Mouse (Mus musculus) lung, postnatal 0 days (tissue): ENCODE measurements around the gene Smagp. TPM values are rescaled to one million over a fixed set of nuclear protein-coding genes. Genes with fewer than 3 reads are reported as not detected.
"Not testable (repeated sequence)": the region's sequence is repeated elsewhere in the genome, so short reads cannot be mapped to it uniquely, and the experiment has no call there.

Experiments
- ATAC-seq: fragments of 200-750 bp; cut with Nextera tagmentation; 2 replicates; pipeline ENCODE4 v1.8.0; 2017; ENCODE audit warnings: moderate library complexity
- DNase-seq: peaks from one replicate; pipeline ENCODE4 v3.0.0-alpha.2; 2016; ENCODE audit warnings: low spot score
- H3K27ac ChIP-seq: fragments of 300-500 bp; sonication (generic); 2 replicates; pipeline ENCODE4 v1.5.1; 2014; ENCODE audit warnings: antibody characterized with exemption, mild to moderate bottlenecking, low read length, mixed read lengths
- H3K27me3 ChIP-seq: fragments of 300-500 bp; sonication (generic); replicated peaks from 2 replicates; pipeline ENCODE4 v1.6.1; 2014; ENCODE audit warnings: low read length, mixed read lengths; ENCODE audit not compliant: insufficient read depth
- H3K36me3 ChIP-seq: fragments of 300-500 bp; sonication (generic); 2 replicates; pipeline ENCODE4 v1.6.1; 2014; ENCODE audit warnings: low read length, mixed read lengths; ENCODE audit not compliant: insufficient read depth
- H3K4me1 ChIP-seq: fragments of 300-500 bp; sonication (generic); 2 replicates; pipeline ENCODE4 v1.6.1; 2014; ENCODE audit warnings: antibody characterized with exemption, low read depth, low read length, mixed read lengths; ENCODE audit not compliant: insufficient read depth
- H3K4me2 ChIP-seq: fragments of 300-500 bp; sonication (generic); replicated peaks from 2 replicates; pipeline ENCODE4 v1.6.1; 2014; ENCODE audit warnings: low read depth, mild to moderate bottlenecking, low read length, moderate library complexity, mixed read lengths
- H3K4me3 ChIP-seq: fragments of 300-500 bp; sonication (generic); 2 replicates; pipeline ENCODE4 v1.5.1; 2014; ENCODE audit warnings: low read depth, low read length
- H3K9ac ChIP-seq: fragments of 300-500 bp; sonication (generic); replicated peaks from 2 replicates; pipeline ENCODE4 v1.6.1; 2014; ENCODE audit warnings: low read depth, mild to moderate bottlenecking
- H3K9me3 ChIP-seq: fragments of 300-500 bp; sonication (generic); 2 replicates; pipeline ENCODE4 v1.6.1; 2016; ENCODE audit warnings: low read length, mixed read lengths
- CTCF ChIP-seq: IDR thresholded peaks from 2 replicates; pipeline ENCODE4 v1.5.1; 2016; ENCODE audit warnings: antibody characterized with exemption, mild to moderate bottlenecking
- EP300 ChIP-seq: IDR thresholded peaks from 2 replicates; pipeline ENCODE4 v1.6.1; 2016; ENCODE audit warnings: antibody characterized with exemption, mild to moderate bottlenecking, control low read depth
- WGBS: fragments of 180-500 bp; shearing (Covaris S2); extraction: QIAGEN DNeasy Blood & Tissue Kit; methylation state at CpG from one replicate; pipeline ENCODE4 v1.1.7; 2014; 5-methylcytosine and 5-hydroxymethylcytosine counted together
- polyA plus RNA-seq: library from polyadenylated mRNA; unstranded; fragments of >200 nt; fragmentation: Nextera tagmentation; extraction: Ambion mirVana; gene quantifications from 2 replicates; pipeline ENCODE4 v1.2.1, GENCODE M21; 2015

Gene Smagp
- polyA plus RNA-seq, 1 experiment from 2014 or later: 71.8 TPM

- not testable (repeated sequence) for H3K27ac ChIP-seq, H3K4me1 ChIP-seq, ATAC-seq, H3K4me2 ChIP-seq, H3K9me3 ChIP-seq, H3K36me3 ChIP-seq, H3K27me3 ChIP-seq, H3K9ac ChIP-seq, H3K4me3 ChIP-seq
- DNase-seq: peak; percentile 18
- peak; percentile 53 for TF ChIP-seq CTCF
- 86% methylated on average over 8 of the region's 8 CpGs for WGBS
Observed at GRCm38 (mm10) chr15:100606677-100607076, 30.1 kb downstream of the Smagp start.

DNA sequence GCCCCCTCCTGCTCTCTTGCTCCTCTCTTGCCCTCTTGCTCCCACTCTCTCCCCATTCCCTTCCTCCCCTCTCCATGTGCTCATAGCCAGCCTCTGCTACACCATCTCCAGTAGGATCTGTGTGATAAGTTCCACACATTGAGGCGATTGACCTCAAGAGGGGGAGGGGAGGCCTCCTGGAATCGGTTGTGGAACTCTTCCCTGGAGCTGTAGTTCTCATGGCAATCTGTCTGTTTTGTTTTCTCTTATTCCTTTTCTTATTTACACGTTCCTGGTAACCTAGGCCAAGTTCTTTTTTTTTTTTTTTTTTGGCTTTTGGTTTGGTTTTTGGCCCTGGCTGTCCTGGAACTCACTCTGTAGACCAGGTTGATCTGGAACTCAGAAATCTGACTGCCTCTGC, 35.1 kb downstream of the Smagp start:
- no peak overlapping the region for H3K4me3 ChIP-seq
- H3K27me3 ChIP-seq: no peaks in the 10 kb centered on the region
- H3K9ac ChIP-seq: no peak overlapping the region
- H3K27ac ChIP-seq: no peak overlapping the region
- H3K4me2 ChIP-seq: no peak overlapping the region
- TF ChIP-seq EP300 (no peak), CTCF (no peak)
- DNase-seq (no peak), ATAC-seq (no peak)
- H3K4me1 ChIP-seq: no peaks in the 10 kb centered on the region; the same call in 1 of the 2 replicates
- no peaks in the 10 kb centered on the region for H3K9me3 ChIP-seq
- 51% methylated on average over 3 of the region's 3 CpGs for WGBS
- H3K36me3 ChIP-seq: no peaks in the 10 kb centered on the region

DNA sequence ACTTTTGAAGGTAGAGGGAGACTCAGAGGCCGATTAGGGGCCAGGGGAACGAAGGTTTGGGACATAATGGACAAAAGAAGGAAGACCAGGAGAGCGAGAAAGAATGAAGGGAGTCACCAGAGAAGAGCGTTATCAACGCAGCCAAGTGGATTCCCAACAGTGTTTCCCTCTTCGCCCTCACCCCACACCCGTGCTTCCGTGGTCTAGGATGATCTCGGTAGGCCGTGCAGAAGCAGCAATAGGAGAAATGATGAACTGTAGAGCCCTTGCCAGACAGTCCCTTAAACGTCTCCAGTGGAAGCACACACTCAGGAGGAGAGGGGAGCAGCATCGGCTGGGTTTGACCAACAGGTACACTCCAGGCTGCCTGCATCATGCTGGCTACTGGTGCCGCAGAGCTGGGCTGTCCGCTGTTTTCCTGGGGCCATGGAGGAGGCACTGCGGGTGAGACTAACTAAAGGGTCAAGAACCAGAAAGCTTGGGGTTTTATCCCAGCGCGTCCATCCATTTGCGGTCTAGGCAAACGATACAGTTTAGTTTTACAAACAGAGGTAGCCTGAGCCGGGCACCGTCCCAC, 36.0 kb downstream of the Smagp start:
- peak overlapping the region; percentile 75 for H3K4me3 ChIP-seq
- H3K4me2 ChIP-seq: peak overlapping the region; percentile 74
- TF ChIP-seq CTCF (no peak), EP300 (no peak)
- 31% methylated on average over 21 of the region's 21 CpGs for WGBS
- DNase-seq (no peak), ATAC-seq (no peak)
- no peak overlapping the region for H3K9ac ChIP-seq
- H3K27ac ChIP-seq: no peak overlapping the region
- H3K27me3 ChIP-seq: no peaks in the 10 kb centered on the region
- H3K36me3 ChIP-seq: no peaks in the 10 kb centered on the region
- no peaks in the 10 kb centered on the region for H3K9me3 ChIP-seq
- no peaks in the 10 kb centered on the region; the same call in 1 of the 2 replicates for H3K4me1 ChIP-seq

DNA sequence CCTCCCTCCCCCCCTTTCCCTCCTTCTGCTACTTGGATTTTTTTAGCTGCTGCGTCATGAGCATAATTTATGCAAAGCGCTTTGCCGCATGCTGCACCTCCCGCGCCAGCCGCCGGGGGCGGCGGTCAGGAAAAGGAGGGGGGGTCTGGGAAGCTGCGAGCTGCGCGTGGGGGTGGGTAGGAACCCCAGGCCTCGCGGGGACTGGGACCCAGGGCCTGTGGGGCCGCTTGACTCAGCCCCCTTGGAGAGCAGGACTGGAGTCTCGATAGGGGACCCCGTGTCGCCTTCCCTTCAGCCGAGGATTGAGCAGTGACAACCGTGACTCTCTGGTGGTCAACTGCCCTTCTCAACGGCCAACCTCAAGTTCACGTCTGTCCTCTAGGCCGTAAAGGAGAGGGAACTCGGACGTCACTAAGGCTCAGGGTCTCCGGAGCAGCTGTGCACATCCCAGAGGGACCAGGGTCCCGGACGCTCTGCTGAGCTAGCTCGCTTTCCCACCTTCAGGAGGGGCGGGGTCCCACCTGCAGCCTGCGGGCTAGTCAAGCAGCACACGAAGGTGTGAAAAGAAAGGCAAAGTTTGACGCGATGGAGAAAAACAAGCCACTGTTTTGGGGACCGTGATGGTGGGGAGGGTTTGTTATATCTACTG, 36.6 kb downstream of the Smagp start:
- no peaks in the 10 kb centered on the region for H3K27me3 ChIP-seq
- 2% methylated on average over 35 of the region's 35 CpGs for WGBS

GRCm38 (mm10) chr15:100599276-100600046, 37.3 kb downstream of the Smagp start, which contains the start of gene Pou6f1:
TSS of gene Pou6f1 (minus strand) at chr15:100599984.
- under 1% methylated on average over 41 of the region's 76 CpGs for WGBS
- peak; percentile 66 for ATAC-seq
- H3K4me2 ChIP-seq: peak within 1 kb of the TSS; percentile 74
- H3K27me3 ChIP-seq: no peaks in the 10 kb centered on the region
- peak within 1 kb of the TSS; percentile 85 for H3K27ac ChIP-seq
- no peaks in the 10 kb centered on the region for H3K9me3 ChIP-seq
- TF ChIP-seq EP300 (no peak), CTCF (no peak)
- peak within 1 kb of the TSS; percentile 82 for H3K9ac ChIP-seq
- H3K36me3 ChIP-seq: no peaks in the 10 kb centered on the region
- H3K4me1 ChIP-seq: no peaks in the 10 kb centered on the region
- DNase-seq: peak; percentile 74
- peak within 1 kb of the TSS; percentile 75 for H3K4me3 ChIP-seq

More for the DNA sequence above, 36.6 kb downstream of the Smagp start:
- H3K36me3 ChIP-seq: no peaks in the 10 kb centered on the region
- peak; percentile 93 for DNase-seq
- no peaks in the 10 kb centered on the region; the same call in 1 of the 2 replicates for H3K4me1 ChIP-seq
- TF ChIP-seq EP300 (no peak), CTCF (peak; percentile 70)
- peak overlapping the region; percentile 74 for H3K4me2 ChIP-seq
- H3K9me3 ChIP-seq: no peaks in the 10 kb centered on the region
- peak; percentile 66 for ATAC-seq
- peak overlapping the region; percentile 85 for H3K27ac ChIP-seq
- H3K4me3 ChIP-seq: peak overlapping the region; percentile 75
- H3K9ac ChIP-seq: peak overlapping the region; percentile 82

DNA sequence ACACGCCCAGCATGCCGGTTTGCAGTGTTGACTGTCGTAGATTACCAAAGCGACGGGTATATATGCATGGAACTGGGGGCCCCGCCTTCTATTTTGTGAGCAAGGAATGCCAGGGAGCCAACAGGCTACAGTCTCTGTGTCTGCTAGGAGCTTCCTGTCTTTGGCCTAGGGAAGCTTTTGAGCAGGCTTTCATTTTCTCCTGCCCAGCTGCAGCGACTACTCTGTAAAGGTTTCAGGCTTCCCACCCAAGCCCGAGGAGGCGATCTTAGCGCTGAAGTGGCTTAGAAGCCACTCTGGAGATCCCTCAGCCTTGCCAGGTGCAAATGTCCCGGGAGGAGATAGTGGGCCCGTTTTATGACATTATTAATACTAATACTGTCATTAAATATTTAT, 37.9 kb downstream of the Smagp start:
- peak overlapping the region; percentile 85 for H3K27ac ChIP-seq
- peak overlapping the region; percentile 82 for H3K9ac ChIP-seq
- 2% methylated on average over 12 of the region's 12 CpGs for WGBS
- H3K4me2 ChIP-seq: peak overlapping the region; percentile 74
- H3K9me3 ChIP-seq: no peaks in the 10 kb centered on the region
- no peak for TF ChIP-seq CTCF
- TF ChIP-seq EP300: 0 out of 2 replicates have a peak, but pooled peaks have one; percentile 16
- peak; percentile 76 for ATAC-seq
- no peaks in the 10 kb centered on the region for H3K4me1 ChIP-seq
- peak overlapping the region; percentile 75 for H3K4me3 ChIP-seq
- H3K27me3 ChIP-seq: no peaks in the 10 kb centered on the region
- no peaks in the 10 kb centered on the region for H3K36me3 ChIP-seq
- DNase-seq: peak; percentile 85
